Mouse (Mus musculus) heart, embryonic 14.5 days (tissue): ENCODE data around the gene Gtsf1. TPM values are rescaled to one million over a fixed set of nuclear protein-coding genes. Genes with fewer than 3 reads are reported as not detected.

Source experiments
- ATAC-seq: fragments of 200-750 bp; cut with Nextera tagmentation; 2 replicates; pipeline ENCODE4 v1.8.0; 2017; ENCODE audit warnings: low read depth, moderate TSS enrichment; ENCODE audit not compliant: insufficient number of reproducible peaks, insufficient read depth, low FRiP score
- H3K27ac ChIP-seq, 2 experiments: fragments of 200-500 bp in 1 of 2; fragments of 300-500 bp in 1 of 2; sonication (generic) in 1 of 2; replicated peaks in 1 of 2; 2 replicates each; pipeline ENCODE4 v1.5.1; 2012 to 2014; ENCODE audit warnings: low read depth in 2 of 2, low read length in 2 of 2, control low read depth in 1 of 2, mild to moderate bottlenecking in 1 of 2, mixed read lengths in 1 of 2; ENCODE audit not compliant: control insufficient read depth in 1 of 2, insufficient read depth in 1 of 2
- H3K27me3 ChIP-seq: fragments of 300-500 bp; sonication (generic); 2 replicates; pipeline ENCODE4 v1.6.1; 2014; ENCODE audit warnings: mild to moderate bottlenecking, low read length, control low read depth; ENCODE audit not compliant: control insufficient read depth, insufficient read depth
- H3K36me3 ChIP-seq: fragments of 300-500 bp; sonication (generic); 2 replicates; pipeline ENCODE4 v1.6.1; 2014; ENCODE audit warnings: mild to moderate bottlenecking, control low read depth, low read length, mixed read lengths; ENCODE audit not compliant: control insufficient read depth, insufficient read depth
- H3K4me1 ChIP-seq, 2 experiments: fragments of 200-500 bp in 1 of 2; fragments of 300-500 bp in 1 of 2; sonication (generic) in 1 of 2; 2 replicates each; pipeline ENCODE4 v1.6.1; 2012 to 2014; ENCODE audit warnings: low read length in 2 of 2, control low read depth in 1 of 2, mixed read lengths in 1 of 2; ENCODE audit not compliant: control insufficient read depth in 2 of 2, insufficient read depth in 2 of 2
- H3K4me2 ChIP-seq: fragments of 300-500 bp; sonication (generic); 2 replicates; pipeline ENCODE4 v1.6.1; 2014; ENCODE audit warnings: mild to moderate bottlenecking, low read length
- H3K4me3 ChIP-seq, 2 experiments: fragments of 200-500 bp in 1 of 2; fragments of 300-500 bp in 1 of 2; sonication (generic) in 1 of 2; 2 replicates each; pipeline ENCODE4 v1.5.1; 2012 to 2014; ENCODE audit warnings: low read length in 2 of 2, mild to moderate bottlenecking in 2 of 2, control low read depth in 1 of 2, low read depth in 1 of 2, moderate library complexity in 1 of 2; ENCODE audit not compliant: control insufficient read depth in 1 of 2, insufficient read depth in 1 of 2
- H3K9ac ChIP-seq: fragments of 300-500 bp; sonication (generic); 2 replicates; pipeline ENCODE4 v1.6.1; 2014; ENCODE audit warnings: mild to moderate bottlenecking, low read length
- H3K9me3 ChIP-seq: fragments of 300-500 bp; sonication (generic); 2 replicates; pipeline ENCODE4 v1.6.1; 2016; ENCODE audit warnings: low read length, control low read depth; ENCODE audit not compliant: control insufficient read depth
- WGBS: fragments of 180-500 bp; shearing (Covaris S2); extraction: QIAGEN DNeasy Blood & Tissue Kit; methylation state at CpG from one replicate; pipeline ENCODE4 v1.1.7; 2014; 5-methylcytosine and 5-hydroxymethylcytosine counted together
- polyA plus RNA-seq: library from polyadenylated mRNA; unstranded; fragments of >200 nt; fragmentation: Nextera tagmentation; extraction: Ambion mirVana; gene quantifications from 2 replicates; pipeline ENCODE4 v1.2.1, GENCODE M21; 2014

Gtsf1 gene
- polyA plus RNA-seq, 1 experiment from 2014 or later: 41.3 TPM

DNA sequence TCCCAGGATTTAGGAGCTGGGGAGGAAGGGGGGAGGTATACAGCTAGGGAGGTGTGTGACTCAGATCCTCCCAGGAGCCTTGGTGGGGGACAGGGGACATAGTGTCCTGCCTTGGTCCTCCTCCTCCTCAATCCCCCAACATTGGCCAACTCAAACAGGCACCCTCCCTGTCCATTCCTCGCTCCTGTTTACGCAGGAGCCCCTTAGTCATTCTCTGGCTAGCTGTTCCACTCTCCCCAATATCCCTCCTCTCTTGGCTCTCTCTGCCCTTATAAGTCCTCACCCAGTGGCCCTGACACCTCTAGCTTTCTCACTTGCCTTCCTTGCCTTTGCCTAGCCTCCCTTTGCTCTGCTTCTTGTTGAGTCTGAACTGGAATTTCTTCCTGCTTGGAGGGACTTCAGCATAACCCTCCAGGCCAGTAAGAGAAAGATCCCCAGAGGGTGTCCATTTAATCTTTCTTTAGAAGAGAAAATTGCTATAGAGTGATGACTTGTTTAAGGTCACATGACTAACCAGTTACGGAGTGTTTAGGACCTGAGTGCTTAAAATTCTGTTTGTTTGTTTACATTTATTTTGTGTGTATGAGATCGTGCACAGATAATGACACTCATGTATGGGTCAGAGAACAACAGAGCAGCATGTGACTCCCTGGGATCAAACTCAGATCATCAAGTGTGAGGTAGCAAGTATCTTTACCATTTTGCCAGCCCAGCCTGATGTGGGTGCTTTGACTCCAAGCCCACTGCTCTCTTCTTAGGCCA, 61.9 kb downstream of the Gtsf1 start:
- peaks cover 27 to 45% of the 10 kb centered on the region in 2 experiments for H3K4me1 ChIP-seq
- 80% methylated on average over 4 of the region's 4 CpGs for WGBS
- H3K4me3 ChIP-seq: no peak overlapping the region
- ATAC-seq: no peak
- H3K36me3 ChIP-seq: no peaks in the 10 kb centered on the region
- H3K4me2 ChIP-seq: no peak overlapping the region
- no peak overlapping the region for H3K9ac ChIP-seq
- H3K27me3 ChIP-seq: no peaks in the 10 kb centered on the region
- H3K9me3 ChIP-seq: no peaks in the 10 kb centered on the region
- H3K27ac ChIP-seq: 0 out of 4 replicates have a peak overlapping the region, but pooled peaks of 1 of the 2 experiments have one; percentile 22

DNA sequence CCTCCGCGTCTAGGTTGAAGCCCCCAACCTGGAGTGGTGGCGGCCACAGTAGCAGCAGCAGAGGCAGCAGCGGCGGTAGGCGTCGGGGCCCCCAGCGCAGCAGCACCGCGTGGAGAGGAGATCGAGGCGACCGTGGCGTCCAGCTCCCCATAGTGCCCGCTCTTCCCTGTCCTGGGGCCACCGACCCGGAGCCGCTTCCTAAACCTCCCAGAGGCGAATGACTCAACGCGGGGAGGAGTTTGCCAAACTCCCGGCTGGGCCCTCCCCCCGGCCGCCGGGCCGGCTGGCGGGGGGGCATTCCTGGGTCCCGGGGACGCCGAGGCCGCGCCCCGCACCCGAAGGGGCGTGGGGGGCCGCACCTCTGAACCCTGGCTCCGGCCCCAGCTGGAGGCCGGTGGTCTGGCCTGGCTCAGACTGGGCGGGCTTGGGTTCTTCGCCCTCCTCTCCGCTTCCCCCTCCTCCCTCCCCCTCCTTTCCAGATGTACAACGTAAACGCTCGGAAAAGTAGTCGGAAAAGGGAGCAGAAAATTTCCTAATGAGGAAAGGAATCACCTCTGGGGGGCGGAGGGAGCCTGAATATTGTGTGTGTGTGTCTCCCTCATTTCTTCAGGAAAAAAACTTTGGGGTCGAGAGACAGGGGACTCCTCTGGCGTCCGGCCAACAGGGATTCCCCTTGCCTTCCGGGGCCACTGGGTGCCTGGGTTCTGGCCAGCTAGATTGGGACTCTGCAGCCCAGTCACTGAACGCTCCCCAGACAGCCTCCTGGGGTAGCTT, 63.7 kb downstream of the Gtsf1 start, which contains the start of gene Itga5:
Gene Itga5 (minus strand): TSS at position 388 of the 774 bp plus-strand sequence.
- Histone ChIP-seq H3K27me3 (no peaks in the 10 kb centered on the region), H3K9me3 (no peaks in the 10 kb centered on the region), H3K4me3 (peak within 1 kb of the TSS; percentile 81 to 100), H3K27ac (peak within 1 kb of the TSS; percentile 84 to 98), H3K9ac (peak within 1 kb of the TSS; percentile 100), H3K4me2 (peak within 1 kb of the TSS; percentile 95), H3K4me1 (peaks cover 35 to 52% of the 10 kb centered on the region in 2 experiments), H3K36me3 (peaks cover 5% of the 10 kb centered on the region)
- peak; percentile 67 for ATAC-seq
- WGBS: under 1% methylated on average over 44 of the region's 51 CpGs

DNA sequence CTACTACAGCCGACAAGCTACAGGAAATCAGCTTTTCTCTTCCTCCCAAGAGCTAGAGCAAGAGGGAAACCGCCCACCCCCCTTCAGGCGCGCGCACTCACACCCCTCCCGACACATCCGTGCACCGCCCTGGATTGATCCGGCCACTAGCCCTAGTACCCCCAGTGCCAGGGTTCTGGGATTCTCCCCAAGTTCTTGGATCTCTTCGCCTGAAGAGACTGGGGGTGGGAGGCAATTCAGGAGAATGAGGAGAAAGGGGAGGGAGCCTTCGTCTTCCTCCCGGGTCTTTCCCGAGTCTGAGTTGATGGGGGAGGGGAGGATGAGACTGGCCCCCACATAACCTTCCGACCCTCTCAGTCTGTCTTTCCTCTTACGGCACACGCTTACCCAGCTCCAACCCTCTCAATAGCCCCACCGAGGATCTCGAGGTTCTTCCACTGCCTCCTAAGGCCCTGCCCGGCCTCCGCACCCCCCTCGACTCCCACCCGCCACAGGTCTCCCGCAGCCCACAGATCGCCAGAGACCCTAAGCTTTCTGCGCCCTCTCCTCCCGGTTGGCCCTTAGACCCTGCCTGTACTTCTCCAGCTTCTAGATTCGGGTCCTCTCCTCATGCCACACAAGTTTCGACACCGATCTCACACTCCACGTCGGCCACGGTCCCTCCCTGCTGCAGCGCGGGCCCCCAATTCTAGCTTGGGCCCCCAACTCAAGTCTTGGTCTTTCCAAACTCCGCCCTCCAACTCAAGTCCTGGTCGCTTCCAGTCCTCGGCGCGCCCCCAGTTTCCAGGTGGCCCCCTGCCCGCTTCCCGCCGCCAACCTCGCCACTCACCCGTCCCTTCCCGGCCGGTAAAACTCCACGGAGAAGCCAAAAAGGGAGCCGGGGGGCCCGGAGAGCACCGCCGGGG, 64.5 kb downstream of the Gtsf1 start:
- Histone ChIP-seq H3K4me2 (peak overlapping the region; percentile 95), H3K4me1 (peaks cover 38 to 52% of the 10 kb centered on the region in 2 experiments), H3K4me3 (peak overlapping the region; percentile 81 to 100), H3K36me3 (peaks cover 8% of the 10 kb centered on the region), H3K27me3 (no peaks in the 10 kb centered on the region), H3K9me3 (no peaks in the 10 kb centered on the region), H3K27ac (peak overlapping the region; percentile 84 to 98), H3K9ac (peak overlapping the region; percentile 100)
- ATAC-seq: peak; percentile 49; the same call in 1 of the 2 replicates
- WGBS: under 1% methylated on average over 51 of the region's 51 CpGs

DNA sequence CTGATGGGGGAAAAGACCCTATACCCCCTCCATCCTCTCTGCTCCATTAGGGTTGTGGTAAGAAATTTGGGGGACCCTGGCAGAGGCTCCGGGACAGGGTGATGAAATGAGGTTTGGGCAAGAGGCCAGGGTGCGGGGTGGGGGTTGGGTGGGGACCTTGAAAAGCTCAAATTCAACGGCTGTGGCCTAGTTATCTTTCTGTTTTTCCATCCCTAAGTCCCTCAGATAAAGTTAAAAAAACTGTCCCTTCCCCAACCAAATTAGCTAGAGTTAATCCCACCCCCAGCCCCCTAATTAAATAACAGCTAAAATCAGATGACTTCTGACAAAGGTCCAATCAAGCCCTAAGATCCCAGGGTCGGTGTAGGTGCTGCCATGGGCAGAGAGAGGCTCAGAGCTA, 65.5 kb downstream of the Gtsf1 start:
- H3K36me3 ChIP-seq: peaks cover 13% of the 10 kb centered on the region
- 16% methylated on average over 4 of the region's 4 CpGs for WGBS
- peak overlapping the region; percentile 100 for H3K9ac ChIP-seq
- peak overlapping the region; percentile 84 to 98 for H3K27ac ChIP-seq
- H3K27me3 ChIP-seq: no peaks in the 10 kb centered on the region
- no peaks in the 10 kb centered on the region for H3K9me3 ChIP-seq
- no peak for ATAC-seq
- peak overlapping the region; percentile 95 for H3K4me2 ChIP-seq
- peaks cover 44 to 62% of the 10 kb centered on the region in 2 experiments for H3K4me1 ChIP-seq
- H3K4me3 ChIP-seq: peak overlapping the region; percentile 81 to 100

DNA sequence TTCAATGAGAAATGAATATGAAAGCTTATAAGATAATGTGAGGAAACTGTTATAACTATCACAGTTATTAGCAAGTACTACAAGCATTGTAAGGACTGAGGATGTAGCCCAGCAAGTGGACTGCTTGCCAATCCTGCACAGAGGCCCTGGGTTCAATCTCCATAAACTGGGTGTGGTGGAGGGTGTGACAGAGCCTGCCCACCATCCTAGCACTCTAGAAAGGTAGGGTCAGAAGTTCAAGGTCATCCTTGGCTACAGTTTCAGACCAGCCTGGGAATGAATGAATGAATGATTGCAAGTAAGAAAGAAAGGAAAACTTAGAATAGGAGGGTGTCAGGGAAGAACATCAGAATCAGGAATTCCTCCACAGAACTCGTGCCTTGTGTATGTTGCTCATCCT, 66.5 kb downstream of the Gtsf1 start:
- ATAC-seq: no peak
- Histone ChIP-seq H3K4me2 (peak overlapping the region; percentile 95), H3K9me3 (no peaks in the 10 kb centered on the region), H3K27me3 (no peaks in the 10 kb centered on the region), H3K4me3 (peak overlapping the region; percentile 81 to 100; a peak in 3 of 4 replicates), H3K36me3 (peaks cover 13% of the 10 kb centered on the region), H3K4me1 (peaks cover 51 to 65% of the 10 kb centered on the region in 2 experiments), H3K9ac (peak overlapping the region; percentile 100), H3K27ac (peak overlapping the region; percentile 62 to 98; a peak in 3 of 4 replicates)
- 29% methylated on average over 1 of the region's 1 CpGs for WGBS

DNA sequence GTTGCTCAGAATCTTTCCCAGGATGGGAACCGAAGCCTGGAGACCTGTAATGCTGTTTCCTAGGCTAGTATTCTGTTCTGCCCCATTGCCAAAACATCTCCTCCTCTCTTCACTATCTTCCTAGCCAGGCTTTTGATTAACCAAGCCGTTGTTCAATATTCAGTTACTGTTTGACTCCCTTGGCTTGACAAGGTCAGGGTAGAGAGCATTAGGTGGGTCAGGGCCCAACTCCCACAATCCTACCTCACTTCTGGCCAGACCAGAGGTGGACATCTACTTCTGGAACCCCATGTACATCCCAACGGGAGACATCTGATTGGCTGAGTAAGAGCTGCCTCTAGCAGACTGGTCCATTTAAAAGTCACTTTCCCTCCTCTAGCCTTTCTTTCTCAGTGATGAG, 67.3 kb downstream of the Gtsf1 start:
- H3K9me3 ChIP-seq: no peaks in the 10 kb centered on the region
- no peak overlapping the region for H3K4me2 ChIP-seq
- no peak overlapping the region for H3K9ac ChIP-seq
- H3K4me1 ChIP-seq: peaks cover 53 to 74% of the 10 kb centered on the region in 2 experiments
- H3K27me3 ChIP-seq: no peaks in the 10 kb centered on the region
- H3K4me3 ChIP-seq: no peak overlapping the region
- WGBS: 79% methylated on average over 3 of the region's 3 CpGs
- H3K36me3 ChIP-seq: peaks cover 19% of the 10 kb centered on the region
- H3K27ac ChIP-seq: peak overlapping the region in 1 of 2 experiments; percentile 25; a peak in 2 of 4 replicates
- ATAC-seq: no peak

DNA sequence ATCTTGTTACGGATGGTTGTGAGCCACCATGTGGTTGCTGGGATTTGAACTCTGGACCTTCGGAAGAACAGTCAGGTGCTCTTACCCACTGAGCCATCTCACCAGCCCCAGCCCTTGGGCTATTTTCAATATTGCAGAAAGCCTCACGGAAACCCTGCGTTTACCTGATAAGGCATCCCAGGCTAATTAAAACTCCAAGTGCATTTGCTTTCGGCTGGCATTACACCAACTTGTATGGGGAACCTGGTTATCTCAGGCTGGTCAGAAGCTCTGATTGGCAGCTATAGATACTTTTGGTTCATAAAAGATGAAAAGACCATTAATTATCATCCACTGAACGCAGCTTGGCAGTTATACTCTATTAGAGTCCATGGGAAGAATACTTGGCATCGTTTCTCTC, 67.9 kb downstream of the Gtsf1 start:
- ATAC-seq: no peak
- Histone ChIP-seq H3K4me1 (peaks cover 50 to 74% of the 10 kb centered on the region in 2 experiments), H3K4me2 (no peak overlapping the region), H3K9me3 (no peaks in the 10 kb centered on the region), H3K36me3 (peaks cover 25% of the 10 kb centered on the region), H3K4me3 (no peak overlapping the region), H3K27me3 (no peaks in the 10 kb centered on the region), H3K27ac (peak overlapping the region in 1 of 2 experiments; percentile 25; a peak in 1 of 4 replicates), H3K9ac (no peak overlapping the region)
- WGBS: 59% methylated on average over 6 of the region's 7 CpGs
